In the genomic region with DNA sequence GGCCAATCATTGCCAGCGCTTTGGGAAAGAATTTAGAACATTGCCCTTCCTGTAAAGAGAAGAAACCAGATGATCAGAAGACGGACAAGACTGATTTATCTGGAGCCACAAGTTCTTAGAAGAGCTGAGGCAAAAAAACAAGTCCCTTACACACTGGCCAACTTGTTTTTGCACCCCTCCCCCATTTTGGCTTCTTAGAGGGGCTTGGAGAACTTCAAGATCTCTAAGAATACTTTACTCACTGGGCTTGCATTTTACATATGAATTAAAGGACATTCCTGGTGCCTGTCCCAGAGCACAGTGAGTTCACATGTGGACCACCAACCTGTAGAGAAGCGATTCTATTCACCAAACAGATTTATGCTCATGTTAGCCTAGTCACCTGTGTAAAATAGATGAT, we compare ENCODE assay signal across 18 mouse cellular contexts. TPM values are rescaled to one million over a fixed set of nuclear protein-coding genes. Genes with fewer than 3 reads are reported as not detected.
"Had no signal": no experiment of that assay in that cellular context is flagged by ENCODE, and none has a peak within 500 bp of the region (broad histone marks: within the 10 kb centered on the region; RNA-seq: fewer than 3 reads in every experiment).

No protein-coding gene starts in this region.

- H3K36me3 ChIP-seq: limb, embryonic 12.5 days; liver, embryonic 13.5 days; lung, embryonic 15.5 days; stomach, embryonic 15.5 days had no signal

- ATAC-seq: liver, postnatal 0 days had no signal

- H3K4me2 ChIP-seq: limb, embryonic 12.5 days; liver, embryonic 13.5 days; lung, embryonic 15.5 days; midbrain, embryonic 11.5 days; stomach, embryonic 15.5 days had no signal

- H3K4me3 ChIP-seq: limb, embryonic 12.5 days; liver, embryonic 13.5 days; lung, embryonic 15.5 days; megakaryocyte, embryonic 14.5 days; stomach, embryonic 15.5 days had no signal

- H3K4me1 ChIP-seq: limb, embryonic 12.5 days; liver, embryonic 13.5 days; lung, embryonic 15.5 days; megakaryocyte, embryonic 14.5 days; stomach, embryonic 15.5 days had no signal

- H3K9ac ChIP-seq: limb, embryonic 12.5 days; liver, embryonic 13.5 days; liver, postnatal 0 days; lung, embryonic 15.5 days; stomach, embryonic 15.5 days had no signal

- H3K9me3 ChIP-seq: limb, embryonic 12.5 days; liver, embryonic 13.5 days; lung, embryonic 15.5 days; megakaryocyte, embryonic 14.5 days; stomach, embryonic 15.5 days had no signal

- H3K27ac ChIP-seq: kidney, postnatal 0 days; limb, embryonic 12.5 days; liver, embryonic 13.5 days; lung, embryonic 15.5 days; macrophage; stomach, embryonic 15.5 days had no signal

- DNase-seq: kidney, postnatal 36 days; layer of hippocampus, adult 9-11 months; layer of hippocampus, postnatal 36 days; liver; liver, embryonic 13.5 days; liver, postnatal 0 days; lung, postnatal 14 days; right cerebral cortex, adult 18-20 months; right cerebral cortex, postnatal 4 days; thymus, adult 2 months; thymus, postnatal 25 days had no signal

- H3K27me3 ChIP-seq: limb, embryonic 12.5 days; liver, embryonic 13.5 days; lung, embryonic 15.5 days; megakaryocyte, embryonic 14.5 days; stomach, embryonic 15.5 days had no signal

RNA-seq across cellular contexts. Expression of a gene that starts 53.3 kb away (rescaled TPM):
- polyA plus RNA-seq: macrophage had no signal
